Mouse (Mus musculus): ENCODE data around the gene Nck2.
"Not testable (repeated sequence)": the region's sequence is repeated elsewhere in the genome, so short reads cannot be mapped to it uniquely, and the experiment has no call there.

Nck2 gene

DNA sequence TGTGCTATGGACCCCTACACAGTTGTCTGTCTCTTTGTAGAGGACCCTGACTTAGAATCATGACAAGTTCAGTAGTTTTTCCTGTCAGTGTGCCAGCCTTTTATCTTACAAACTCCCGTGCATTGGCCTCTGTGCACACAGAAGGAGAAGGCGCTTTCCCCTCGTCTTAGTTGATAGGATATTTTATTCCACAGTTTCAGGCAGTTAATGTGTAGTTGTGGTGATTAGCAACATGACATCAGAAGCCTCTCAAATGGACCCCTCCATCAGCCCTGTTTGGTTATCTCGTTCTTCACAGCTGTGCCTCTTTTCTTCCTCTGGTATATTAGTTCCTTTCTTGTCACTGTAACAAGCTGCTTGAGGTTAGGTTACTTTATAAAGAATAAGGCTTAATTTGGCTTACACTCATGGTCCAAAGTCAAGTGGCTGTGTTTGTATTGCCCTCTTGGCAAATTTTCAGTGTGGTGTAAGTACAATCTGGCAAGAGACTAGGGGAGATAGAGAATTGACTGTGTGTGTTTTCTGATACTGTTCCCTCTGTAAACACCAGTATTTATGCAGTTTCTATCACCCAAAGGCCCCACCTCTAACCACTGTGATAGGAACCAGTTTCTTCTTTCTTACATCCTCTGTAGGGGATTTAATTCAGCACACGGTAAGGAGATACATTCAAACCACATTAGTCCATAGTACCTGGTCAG is 89.8 kb downstream of the Nck2 start:
- DNase-seq (ENCODE audit: low read depth, low spot score): no peak

DNA sequence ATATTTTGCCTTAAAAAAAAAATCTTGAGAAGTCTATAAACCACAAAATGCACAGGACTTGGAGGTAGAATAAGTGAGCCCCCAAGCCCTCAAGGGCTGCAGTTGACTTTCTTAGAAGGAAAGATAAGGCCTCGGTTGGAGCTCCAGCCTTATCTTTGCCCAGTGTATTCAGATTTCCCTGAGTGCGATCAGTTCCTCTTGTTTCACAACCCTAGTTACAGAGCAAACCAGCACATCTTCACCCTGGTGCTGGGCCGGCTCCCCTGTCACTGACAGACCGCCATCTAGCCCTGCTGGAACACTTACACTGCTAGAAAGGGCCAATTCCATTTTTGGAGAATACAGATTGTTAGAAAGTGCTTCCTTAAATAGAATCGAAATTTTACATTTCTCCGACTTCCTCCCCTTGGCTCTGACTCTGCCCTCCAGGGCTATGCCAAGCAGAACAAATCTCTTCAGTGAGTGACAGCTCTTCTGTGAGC is 91.2 kb downstream of the Nck2 start:
- DNase-seq (ENCODE audit: low read depth, low spot score): no peak

DNA sequence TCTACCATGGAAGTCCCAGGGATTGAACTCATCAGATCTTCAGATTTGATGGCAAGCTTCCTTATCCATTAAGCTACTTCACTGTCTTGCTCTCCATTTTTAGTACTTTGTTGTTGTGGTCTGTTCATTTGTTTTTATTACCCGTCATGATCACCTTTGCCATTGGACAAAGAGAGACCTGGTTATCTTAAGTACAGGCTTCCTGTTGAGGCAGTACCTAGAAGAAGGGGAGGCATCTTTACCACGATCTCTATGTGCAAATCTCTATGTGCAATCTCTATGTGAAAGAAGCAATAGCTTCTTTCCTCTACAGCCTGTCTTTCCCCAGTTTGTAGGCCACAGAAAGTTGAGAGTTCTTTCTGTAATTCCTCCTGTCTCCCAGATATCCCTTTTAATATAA is 91.9 kb downstream of the Nck2 start:
- no peak for DNase-seq (ENCODE audit: low read depth, low spot score)

DNA sequence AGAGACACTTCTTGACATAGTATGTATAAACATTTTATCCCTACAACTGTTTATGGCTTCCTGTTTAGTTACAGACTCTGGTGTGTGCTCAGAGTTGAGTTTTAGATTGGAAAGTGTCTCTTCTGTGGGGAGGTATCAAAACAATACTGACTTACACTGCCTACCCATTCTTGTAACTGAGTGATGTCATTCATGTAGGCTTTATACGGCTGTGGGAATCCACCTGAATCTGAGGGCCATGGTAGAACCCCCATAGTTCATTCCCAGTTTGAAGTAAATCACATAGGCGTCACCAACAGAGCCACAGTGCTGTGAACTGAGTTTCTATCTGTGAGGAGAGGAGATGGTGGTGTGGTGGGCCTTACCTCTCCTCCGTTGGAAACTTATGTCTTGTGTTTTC is 92.6 kb downstream of the Nck2 start:
- no peak for DNase-seq (ENCODE audit: low read depth, low spot score)

DNA sequence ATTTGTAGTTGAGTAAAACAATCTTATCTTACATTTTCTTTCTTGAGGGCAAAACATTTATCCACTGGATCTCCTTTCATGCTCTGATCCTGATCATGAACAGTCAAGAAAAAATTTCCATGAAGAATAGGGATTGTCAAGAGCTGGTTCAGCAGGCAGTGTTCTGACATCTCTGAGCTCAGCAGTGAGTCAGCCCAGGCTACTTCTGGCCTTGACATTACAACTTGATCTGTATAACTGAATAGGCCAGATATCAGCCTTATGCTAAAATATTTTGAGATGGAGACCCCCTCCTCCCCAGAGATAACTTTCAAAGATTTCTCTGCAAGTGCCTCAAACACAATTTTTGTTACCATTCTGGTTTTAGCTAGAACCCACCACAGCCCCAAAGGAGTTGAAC is 93.1 kb downstream of the Nck2 start:
- no peak for DNase-seq (ENCODE audit: low read depth, low spot score)

DNA sequence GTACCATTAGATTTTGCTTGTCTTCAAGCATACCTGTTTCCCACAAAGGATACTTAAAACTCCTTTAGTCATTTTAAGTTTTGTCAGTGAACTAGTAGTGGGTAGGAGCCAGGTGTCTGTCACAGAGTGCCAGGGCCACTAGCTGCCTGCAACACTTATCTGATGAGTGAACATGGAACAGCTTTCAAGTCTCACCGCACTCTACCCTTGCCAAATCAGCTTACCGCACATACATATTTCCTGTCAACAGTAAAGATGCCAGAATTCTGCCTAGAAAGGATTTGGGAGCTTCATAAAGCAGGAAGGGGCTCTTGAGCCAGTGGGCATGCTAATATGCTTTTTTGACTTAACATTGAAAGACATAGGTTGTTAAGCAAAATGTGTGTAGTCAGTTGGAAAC is 94.3 kb downstream of the Nck2 start:
- no peak for DNase-seq (ENCODE audit: low read depth, low spot score)

DNA sequence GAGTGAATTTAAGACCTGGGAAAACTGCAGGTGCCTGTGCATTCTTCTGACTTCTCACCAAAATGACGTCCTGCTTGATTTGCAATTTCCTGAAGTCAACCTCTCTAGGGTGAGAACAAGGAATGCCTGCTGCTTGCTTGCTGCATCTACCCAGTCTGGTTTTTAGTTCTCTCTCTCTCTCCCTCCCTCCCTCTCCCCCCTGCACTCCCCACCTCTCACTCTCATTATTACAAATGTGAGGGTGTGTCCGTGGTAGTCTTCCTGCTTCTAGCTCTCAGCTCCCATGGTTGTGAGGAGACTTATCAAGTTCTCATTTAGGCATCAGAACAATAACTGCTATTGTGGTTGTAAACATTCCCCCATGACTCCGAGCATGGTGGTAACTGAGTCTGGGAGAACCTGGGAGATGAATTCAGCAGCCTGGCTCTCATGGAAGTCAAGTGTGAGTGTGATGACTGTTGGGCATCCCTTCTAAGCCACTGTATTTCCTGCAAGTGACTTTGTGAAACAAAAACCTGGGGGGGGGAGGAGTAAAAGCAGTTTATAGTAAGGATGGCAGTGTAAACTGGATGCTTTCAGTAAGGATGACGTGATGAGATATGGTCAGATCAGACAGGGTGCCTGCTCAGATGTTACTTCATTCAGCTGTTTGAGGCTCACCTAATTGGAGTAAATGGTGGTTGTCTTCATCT is 95.5 kb downstream of the Nck2 start:
- DNase-seq (ENCODE audit: low read depth, low spot score): no peak

DNA sequence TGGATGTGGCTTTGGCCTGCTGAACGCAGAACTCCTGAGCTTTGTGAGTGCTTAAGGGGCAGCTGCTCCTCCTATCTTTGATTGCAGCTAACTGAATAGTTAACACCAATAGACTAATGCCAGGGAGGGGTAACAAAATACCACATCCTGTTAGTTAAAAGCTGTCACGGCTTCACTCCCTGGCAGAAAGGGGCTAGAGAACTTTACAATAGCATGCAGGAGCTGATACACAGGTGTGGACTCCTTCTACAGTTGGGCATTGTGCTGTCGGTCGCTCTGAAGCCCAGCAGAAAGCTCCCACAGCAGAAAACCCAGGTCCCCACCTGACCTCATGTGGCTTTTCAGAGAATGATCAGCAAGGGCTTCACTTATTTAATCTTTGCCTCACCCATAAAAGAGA is 98.0 kb downstream of the Nck2 start:
- no peak for DNase-seq (ENCODE audit: low read depth, low spot score)

DNA sequence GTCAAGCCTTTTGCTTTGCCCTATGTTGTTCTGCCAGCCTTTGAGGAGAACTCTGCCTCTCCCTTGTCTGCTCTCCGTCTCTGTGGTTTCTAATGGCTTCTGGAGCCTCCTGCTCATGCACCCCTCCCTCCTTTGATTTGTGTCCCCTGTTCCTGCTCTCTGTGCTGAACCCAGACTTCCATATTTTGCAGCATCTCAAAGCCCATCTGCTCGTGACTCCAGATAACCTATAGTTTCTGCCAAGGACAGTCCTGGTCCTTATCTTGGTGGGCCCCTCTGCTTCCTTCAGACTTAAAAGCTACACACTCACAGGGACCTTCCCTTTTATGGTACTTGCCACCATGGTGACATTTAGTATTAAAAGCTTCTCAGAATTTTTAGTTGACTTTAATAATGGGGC is 103.3 kb downstream of the Nck2 start:
- DNase-seq (ENCODE audit: low read depth, low spot score): no peak

DNA sequence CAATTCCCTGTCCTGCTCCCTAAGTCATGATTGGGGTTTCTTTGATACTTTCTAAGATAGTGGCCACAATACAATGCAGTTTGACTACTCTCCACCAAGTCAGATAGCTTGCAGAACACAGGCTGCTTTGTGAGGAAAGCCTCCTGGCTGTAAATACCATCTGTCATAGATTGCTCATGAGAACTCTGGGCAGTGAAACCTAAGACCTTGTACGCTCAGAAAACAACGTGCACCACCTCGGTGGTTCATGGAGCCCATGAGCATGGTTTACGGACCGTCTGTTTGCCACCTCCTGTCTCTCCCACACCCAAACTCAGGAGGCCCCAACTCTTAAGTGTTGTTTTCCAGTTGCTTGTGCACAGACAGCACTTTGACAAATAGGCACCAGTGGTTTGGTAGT is 104.4 kb downstream of the Nck2 start:
- DNase-seq (ENCODE audit: low read depth, low spot score): no peak

DNA sequence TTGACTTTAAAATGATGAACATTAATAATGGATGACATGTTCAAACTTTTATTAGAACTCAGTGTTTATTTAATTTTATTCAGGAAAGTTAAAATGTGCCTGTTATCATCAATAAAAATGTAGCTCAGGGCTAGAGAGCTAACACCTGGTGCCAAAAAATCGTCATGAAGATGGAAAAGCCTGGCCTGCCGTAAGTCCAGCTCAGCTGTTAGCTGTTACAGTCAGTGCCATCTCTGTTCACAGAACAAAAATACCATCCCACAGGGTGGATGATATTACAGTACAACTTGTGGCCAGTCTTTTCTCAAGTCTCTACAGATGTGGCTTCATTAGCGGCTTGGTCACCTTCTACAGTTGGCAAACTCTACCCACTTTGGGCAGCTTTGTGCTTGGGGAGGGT is 106.1 kb downstream of the Nck2 start:
- DNase-seq (ENCODE audit: low read depth, low spot score): no peak

DNA sequence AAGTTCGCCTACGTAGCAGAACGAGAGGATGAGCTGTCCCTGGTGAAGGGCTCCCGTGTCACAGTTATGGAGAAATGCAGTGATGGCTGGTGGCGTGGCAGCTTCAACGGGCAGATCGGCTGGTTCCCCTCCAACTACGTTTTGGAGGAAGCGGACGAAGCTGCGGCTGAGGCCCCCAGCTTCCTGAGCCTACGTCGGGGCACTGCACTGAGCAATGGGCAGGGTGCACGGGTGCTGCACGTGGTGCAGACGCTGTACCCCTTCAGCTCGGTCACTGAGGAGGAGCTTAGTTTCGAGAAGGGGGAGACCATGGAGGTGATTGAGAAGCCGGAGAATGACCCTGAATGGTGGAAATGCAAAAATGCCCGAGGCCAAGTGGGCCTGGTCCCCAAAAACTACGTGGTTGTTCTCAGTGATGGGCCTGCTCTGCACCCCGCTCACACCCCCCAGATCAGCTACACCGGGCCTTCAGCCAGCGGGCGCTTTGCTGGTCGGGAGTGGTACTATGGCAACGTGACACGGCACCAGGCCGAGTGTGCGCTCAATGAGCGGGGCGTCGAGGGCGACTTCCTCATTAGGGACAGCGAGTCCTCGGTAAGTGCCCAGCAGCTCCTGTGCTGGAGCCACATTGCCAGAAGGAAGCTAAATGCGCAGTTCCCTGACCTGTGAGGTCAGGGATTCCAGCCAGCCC is 109.8 kb downstream of the Nck2 start:
- DNase-seq (ENCODE audit: low read depth, low spot score): not testable (repeated sequence)

DNA sequence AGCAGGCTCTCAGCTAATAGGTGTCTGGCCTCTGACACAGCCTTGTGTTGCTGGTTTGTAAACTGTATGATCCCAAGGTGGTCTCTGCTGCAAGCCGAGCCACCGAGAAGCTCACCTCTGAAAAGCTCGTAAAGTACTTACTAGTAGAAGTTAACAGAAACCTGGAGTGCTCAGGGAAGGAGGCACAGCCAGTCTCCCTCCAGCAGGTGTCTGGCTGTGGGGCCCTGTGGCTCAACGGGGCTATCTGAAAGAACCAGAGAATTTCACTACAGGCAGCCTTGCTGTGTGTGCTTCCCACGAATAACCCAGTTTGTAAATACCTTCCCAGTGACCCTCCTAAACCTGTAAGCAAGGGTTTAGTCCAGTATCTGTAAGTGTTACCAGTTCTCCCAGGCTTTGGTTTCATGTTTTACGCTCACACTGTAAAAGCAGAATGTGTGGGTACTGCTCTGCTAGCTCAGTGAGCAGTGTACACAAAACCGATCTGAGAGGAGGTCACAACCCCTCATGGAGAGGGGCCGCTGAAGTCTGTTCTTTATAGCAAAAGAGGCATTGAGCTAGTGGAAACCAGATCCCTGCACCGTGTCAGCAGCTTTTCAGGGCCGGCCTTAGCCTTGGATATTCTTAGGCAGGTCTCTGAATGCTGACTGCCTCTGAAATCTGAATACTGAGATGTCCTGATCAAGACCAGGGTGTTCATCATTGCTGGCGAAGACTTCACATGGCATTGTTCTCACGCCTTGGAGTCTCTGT is 111.0 kb downstream of the Nck2 start:
- no peak for DNase-seq (ENCODE audit: low read depth, low spot score)

DNA sequence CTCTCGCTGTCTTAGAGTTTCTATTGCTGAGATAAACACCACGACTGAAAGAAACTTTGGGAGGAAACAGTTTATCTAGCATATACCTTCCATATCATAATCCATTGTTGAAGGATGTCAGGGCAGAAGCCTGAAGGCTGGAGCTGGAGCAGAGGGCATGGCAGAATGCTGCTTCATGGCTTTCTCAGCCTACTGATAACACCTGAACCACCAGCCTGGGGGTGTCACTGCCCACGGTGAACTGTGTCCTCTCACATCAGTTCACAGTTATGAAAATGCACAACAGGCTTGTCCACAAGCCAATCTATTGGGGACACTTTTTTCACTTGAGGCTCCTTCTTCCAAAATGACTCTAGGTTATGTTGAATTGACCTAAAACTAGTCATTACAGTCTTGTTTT is 114.0 kb downstream of the Nck2 start:
- no peak for DNase-seq (ENCODE audit: low read depth, low spot score)

DNA sequence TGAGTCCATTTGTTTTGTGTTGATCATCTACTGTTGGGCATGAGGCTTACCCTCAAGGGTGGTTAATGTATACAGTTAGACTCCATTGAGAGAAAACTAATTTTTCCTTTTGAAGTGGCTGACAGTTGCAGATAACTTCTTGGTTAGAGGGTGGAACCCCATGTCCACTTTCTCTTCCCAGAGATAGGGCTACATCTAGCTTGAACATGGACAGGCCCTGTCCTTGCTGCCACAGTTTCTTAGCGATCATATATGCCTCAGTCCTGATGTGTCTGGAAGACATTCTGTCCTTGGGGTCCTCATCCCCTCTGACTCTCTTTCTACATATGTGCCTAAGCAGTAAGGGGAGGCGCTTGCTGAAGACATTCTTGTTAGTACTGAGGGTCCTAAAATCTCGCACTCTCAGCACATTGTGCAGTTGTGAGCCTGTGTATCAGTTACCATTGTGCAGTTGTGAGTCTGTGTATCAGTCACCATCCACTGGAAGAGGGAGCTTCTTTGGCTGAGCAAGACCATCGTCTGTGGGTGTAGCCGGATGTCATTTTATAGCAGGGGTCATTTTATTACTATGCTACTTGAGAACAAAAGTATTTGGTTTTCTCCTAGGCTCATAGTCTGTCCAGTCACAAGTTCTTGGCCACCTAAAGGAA is 114.8 kb downstream of the Nck2 start:
- DNase-seq (ENCODE audit: low read depth, low spot score): no peak

DNA sequence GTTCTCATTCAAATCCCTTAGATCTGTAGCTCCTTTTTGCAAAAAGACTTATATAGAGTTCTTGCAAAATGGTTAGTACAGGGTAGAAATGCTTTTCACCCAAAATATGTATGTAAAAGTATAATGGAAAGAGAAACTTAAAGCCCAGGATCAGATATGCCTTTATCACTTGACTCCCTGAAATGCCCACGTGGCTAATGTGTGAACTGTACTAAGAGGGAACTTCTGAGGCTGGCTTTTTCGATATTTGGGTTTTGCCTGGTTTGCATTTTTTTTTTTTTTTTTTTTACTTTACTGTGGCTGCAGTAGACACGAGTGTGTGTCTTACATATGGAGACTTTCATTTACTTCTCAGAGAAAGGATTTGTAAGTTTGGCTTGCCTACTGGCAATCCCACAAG is 116.7 kb downstream of the Nck2 start:
- no peak for DNase-seq (ENCODE audit: low read depth, low spot score)

DNA sequence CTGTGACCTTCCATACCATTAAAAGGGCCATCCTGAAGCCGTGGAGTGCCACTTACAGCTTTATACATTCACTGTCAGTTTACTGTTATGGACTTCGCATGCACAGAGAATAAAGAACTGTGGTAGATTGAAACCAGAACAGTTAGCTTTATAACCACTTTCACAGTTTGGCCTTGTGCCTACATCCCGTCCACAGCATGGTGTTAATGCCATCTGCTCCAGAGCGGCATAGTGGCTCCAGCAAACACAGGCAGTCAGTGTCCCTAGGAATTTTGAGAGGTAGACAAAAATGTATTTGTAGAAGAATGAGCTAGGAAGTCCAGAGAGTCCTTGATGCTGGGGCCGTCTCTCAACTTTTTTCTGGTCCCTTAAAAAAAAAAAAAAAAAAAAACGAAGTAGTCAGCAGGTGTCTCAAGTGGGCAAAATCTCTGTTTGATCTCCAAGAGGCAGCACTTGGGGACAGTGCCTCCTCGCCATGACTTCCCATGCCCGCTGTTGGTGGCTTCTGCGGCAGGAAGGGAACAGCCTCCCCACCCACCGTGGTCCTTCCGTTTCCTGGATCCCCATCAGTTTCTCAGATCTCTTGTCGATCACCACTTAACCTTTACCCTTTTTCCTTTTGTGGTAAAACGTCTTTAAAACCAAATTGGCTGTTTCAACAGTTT is 117.8 kb downstream of the Nck2 start:
- DNase-seq (ENCODE audit: low read depth, low spot score): no peak

DNA sequence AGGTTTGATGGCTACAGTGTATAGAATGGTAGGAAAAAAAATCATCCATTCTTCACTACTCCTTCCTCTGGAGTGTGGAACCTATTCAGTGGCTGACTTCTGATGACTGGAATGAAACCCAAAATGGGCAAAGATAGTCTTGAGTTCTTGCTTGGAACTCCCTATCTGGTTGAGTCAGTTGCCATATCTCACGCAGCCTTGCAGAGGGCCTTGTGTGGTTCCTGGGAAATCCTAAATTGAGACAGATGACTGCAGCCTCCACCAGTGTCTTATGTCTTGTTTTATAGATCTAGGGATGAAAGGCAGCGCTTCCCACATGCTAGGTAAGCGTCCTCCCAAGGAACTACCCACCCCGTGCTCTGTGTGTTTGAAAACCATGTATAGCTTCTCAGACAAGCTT is 120.9 kb downstream of the Nck2 start:
- no peak for DNase-seq (ENCODE audit: low read depth, low spot score)

DNA sequence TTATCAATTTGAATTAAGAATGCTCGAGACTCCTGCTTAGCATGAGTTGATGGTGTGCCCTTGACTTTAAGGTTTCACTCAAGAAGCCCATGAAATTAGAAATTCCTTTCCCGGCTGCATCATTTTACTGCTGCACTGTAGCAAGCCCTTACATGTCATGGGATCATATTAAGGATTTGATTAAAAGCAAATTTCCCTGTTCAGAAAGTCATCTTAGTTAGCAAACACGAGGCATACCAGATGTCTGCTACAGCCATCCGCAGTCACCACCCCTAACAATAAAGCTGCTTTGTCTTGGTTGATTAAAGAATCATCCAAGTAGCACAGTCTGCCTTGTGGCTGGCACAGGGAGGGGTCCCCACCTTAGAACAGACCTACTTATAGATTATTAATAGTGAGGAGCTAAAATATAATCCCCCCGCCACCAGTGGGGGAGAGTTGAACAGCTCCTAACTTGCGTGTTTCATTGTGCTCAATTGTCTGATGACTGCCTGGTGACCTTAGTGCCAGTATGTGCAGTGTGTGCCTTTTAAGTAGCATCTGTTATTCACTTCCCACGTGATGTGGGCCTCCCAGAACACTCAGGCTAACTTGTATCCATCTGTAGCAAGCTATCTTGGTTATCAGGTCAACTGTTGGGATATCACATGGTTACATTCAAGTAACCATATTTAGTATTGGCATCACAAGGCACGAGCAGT is 122.4 kb downstream of the Nck2 start:
- no peak for DNase-seq (ENCODE audit: low read depth, low spot score)

DNA sequence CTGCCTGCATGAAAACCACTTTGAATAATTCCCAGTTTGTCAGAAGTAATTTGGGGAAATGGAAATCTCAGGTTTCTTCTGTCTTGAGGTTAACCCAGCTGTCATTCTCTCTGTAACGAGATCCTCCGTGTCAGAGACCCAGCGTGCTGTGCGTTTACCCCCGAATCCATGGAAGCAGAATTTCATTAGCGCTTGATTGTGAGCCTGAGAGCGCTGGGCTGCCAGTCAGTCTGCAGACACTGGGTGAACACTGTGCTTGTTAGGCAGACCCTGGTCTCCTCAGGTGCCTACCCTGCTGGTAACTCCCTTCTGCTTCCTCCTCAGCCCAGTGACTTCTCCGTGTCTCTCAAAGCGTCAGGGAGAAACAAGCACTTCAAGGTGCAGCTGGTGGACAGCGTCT is 124.4 kb downstream of the Nck2 start:
- no peak for DNase-seq (ENCODE audit: low read depth, low spot score)

DNA sequence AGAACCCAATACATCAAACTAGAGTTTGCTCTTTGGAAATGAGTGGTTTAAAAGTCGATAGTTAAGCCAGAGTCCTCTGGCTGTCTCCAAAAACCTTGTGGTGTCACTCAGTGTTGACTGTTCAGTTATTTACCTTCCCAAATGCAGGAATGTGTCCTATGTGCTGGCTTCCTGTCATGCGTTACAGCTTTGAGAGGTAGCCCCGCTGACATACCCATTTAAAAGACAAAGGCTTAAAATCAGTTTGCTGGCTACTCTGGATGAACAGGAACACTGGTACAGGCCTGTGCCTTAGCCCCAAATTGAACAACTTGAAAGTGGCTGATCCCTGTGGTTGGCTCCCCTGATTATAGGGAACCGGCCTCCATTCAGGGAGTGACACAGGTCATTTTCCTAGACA is 126.7 kb downstream of the Nck2 start:
- no peak for DNase-seq (ENCODE audit: low read depth, low spot score)
